In the genomic region with DNA sequence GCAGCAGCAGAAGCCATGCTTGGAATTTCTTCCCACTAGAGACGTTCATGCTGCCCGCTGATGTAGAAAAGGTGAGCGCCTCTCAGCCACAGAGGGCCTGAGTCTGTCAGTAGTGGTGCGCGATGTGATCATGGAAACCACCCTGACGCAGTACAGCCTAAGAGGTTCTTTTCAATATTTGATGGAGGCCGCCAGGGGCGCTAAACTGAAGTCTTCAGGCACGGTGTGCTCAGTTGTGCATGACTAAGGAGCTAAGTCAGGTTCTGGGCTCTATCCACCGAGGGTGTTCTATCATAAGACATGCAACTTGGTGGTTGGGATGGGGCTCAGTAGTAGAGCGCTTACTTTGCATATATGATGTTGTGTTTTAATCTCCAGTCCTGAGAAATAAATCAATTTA, we compare ENCODE assay signal across 11 mouse cellular contexts. TPM values are rescaled to one million over a fixed set of nuclear protein-coding genes. Genes with fewer than 3 reads are reported as not detected.
DNase-seq lines count a peak whose midpoint lies in the region; ATAC-seq and TF ChIP-seq lines count a peak whose summit lies in the region.
"Had no signal": no experiment of that assay in that cellular context is flagged by ENCODE, and none has a peak within 500 bp of the region (broad histone marks: within the 10 kb centered on the region; RNA-seq: fewer than 3 reads in every experiment).

No protein-coding gene starts in this region.

- no peaks in the 10 kb centered on the region for H3K9me3 ChIP-seq in intestine, postnatal 0 days (ENCODE audit: control insufficient read depth)
- no peaks in the 10 kb centered on the region for H3K9me3 ChIP-seq in intestine, embryonic 15.5 days
- H3K9me3 ChIP-seq: heart, embryonic 13.5 days; midbrain, embryonic 12.5 days had no signal

- no peak overlapping the region for H3K9ac ChIP-seq in intestine, postnatal 0 days (ENCODE audit: low read depth, low read length)
- no peak overlapping the region for H3K9ac ChIP-seq in intestine, embryonic 15.5 days
- H3K9ac ChIP-seq: heart, embryonic 13.5 days; midbrain, embryonic 12.5 days had no signal

- no peak overlapping the region for H3K27ac ChIP-seq in intestine, postnatal 0 days (ENCODE audit: low read depth, low read length)
- no peak overlapping the region for H3K27ac ChIP-seq in intestine, embryonic 15.5 days
- H3K27ac ChIP-seq in testis, adult 2 months (ENCODE audit: control insufficient read depth, insufficient read depth, low read depth, low read length) = no peak overlapping the region
- H3K27ac ChIP-seq: heart, embryonic 13.5 days; midbrain, embryonic 12.5 days had no signal

- no peaks in the 10 kb centered on the region for H3K36me3 ChIP-seq in intestine, postnatal 0 days (ENCODE audit: control insufficient read depth, insufficient read depth)
- H3K36me3 ChIP-seq in intestine, embryonic 15.5 days = no peaks in the 10 kb centered on the region
- no peaks in the 10 kb centered on the region for H3K36me3 ChIP-seq in testis, adult 2 months (ENCODE audit: control insufficient read depth, insufficient read depth, low read length)
- H3K36me3 ChIP-seq: heart, embryonic 13.5 days; midbrain, embryonic 12.5 days had no signal

- peak; percentile 47 for TF ChIP-seq CTCF in intestine, postnatal 0 days (IDR thresholded peaks at IDR 0.05; ENCODE audit: low read depth)
- peak; percentile 8; the same call in 1 of the 2 replicates for TF ChIP-seq CTCF in testis, adult 2 months (IDR thresholded peaks at IDR 0.05; ENCODE audit: control insufficient read depth, insufficient read depth, insufficient replicate concordance, low read depth, low read length)

- no peaks in the 10 kb centered on the region for H3K27me3 ChIP-seq in intestine, postnatal 0 days (replicated peaks; ENCODE audit: control insufficient read depth, insufficient read depth, low read length)
- no peaks in the 10 kb centered on the region for H3K27me3 ChIP-seq in intestine, embryonic 15.5 days (replicated peaks)
- H3K27me3 ChIP-seq in testis, adult 2 months (ENCODE audit: control insufficient read depth, insufficient read depth, low read length) = no peaks in the 10 kb centered on the region
- H3K27me3 ChIP-seq: midbrain, embryonic 12.5 days had no signal

- 62% methylated on average over 11 of the region's 11 CpGs for WGBS in intestine, postnatal 0 days
- WGBS in intestine, embryonic 15.5 days = 63% methylated on average over 11 of the region's 11 CpGs

- no peak overlapping the region for H3K4me2 ChIP-seq in intestine, postnatal 0 days (replicated peaks; ENCODE audit: low read depth)
- H3K4me2 ChIP-seq in intestine, embryonic 15.5 days (replicated peaks) = no peak overlapping the region
- H3K4me2 ChIP-seq: heart, embryonic 13.5 days; midbrain, embryonic 12.5 days had no signal

- no peak for ATAC-seq in intestine, postnatal 0 days
- ATAC-seq in intestine, embryonic 15.5 days = no peak

- H3K4me3 ChIP-seq in intestine, postnatal 0 days (ENCODE audit: low read depth, low read length) = no peak overlapping the region
- no peak overlapping the region for H3K4me3 ChIP-seq in intestine, embryonic 15.5 days (replicated peaks)
- H3K4me3 ChIP-seq in testis, adult 2 months (ENCODE audit: control insufficient read depth, low read depth, low read length) = no peak overlapping the region
- H3K4me3 ChIP-seq: heart, embryonic 13.5 days; midbrain, embryonic 12.5 days had no signal

- no peaks in the 10 kb centered on the region for H3K4me1 ChIP-seq in intestine, postnatal 0 days (replicated peaks; ENCODE audit: control insufficient read depth, insufficient read depth, low read length)
- no peaks in the 10 kb centered on the region for H3K4me1 ChIP-seq in intestine, embryonic 15.5 days (replicated peaks)
- H3K4me1 ChIP-seq in testis, adult 2 months (ENCODE audit: control insufficient read depth, insufficient read depth, low read length) = no peaks in the 10 kb centered on the region; the same call in 1 of the 2 replicates
- H3K4me1 ChIP-seq: heart, embryonic 13.5 days; midbrain, embryonic 12.5 days had no signal

- TF ChIP-seq POLR2A in testis, adult 2 months (IDR thresholded peaks at IDR 0.05; ENCODE audit: control insufficient read depth, low read depth, low read length) = no peak

- no peak for DNase-seq in testis, postnatal 14 days (ENCODE audit: low spot score)
- peak; percentile 30 for DNase-seq in embryo, embryonic 11.5 days (ENCODE audit: low read depth, low spot score)
- no peak for DNase-seq in right cerebral cortex, postnatal 10 days (ENCODE audit: low spot score in 2 of 2)
- no peak for DNase-seq in cerebellum, postnatal 14 days
- DNase-seq: cerebellum, adult 11 months; spleen, adult 18-20 months had no signal

RNA-seq across cellular contexts. Expression of gene Rubcnl, which starts 19.6 kb away (rescaled TPM):
- polyA plus RNA-seq in intestine, postnatal 0 days (2015; fragmentation: Nextera tagmentation; extraction: Ambion mirVana) = 0.22 and 0.26 TPM in 2 replicates
- polyA plus RNA-seq in intestine, embryonic 15.5 days (2015; fragmentation: Nextera tagmentation; extraction: Ambion mirVana) = 0.43 and 0.55 TPM in 2 replicates
- 1.0 and 1.1 TPM in 2 replicates for polyA plus RNA-seq in testis, adult 2 months (2012; rRNA removed)
